Mouse (Mus musculus) erythroblast, adult 5-6 weeks (primary cell): ENCODE data around the gene Smarca1. TPM values are rescaled to one million over a fixed set of nuclear protein-coding genes. Genes with fewer than 3 reads are reported as not detected.

Experiments
- ATAC-seq: replicated peaks from 2 replicates; pipeline ENCODE4 v1.8.0; 2016; ENCODE audit warnings: moderate number of reproducible peaks, mild to moderate bottlenecking, moderate TSS enrichment, inconsistent platforms; ENCODE audit not compliant: poor library complexity, low FRiP score, severe bottlenecking
- total RNA-seq, 2 experiments: library from RNA; stranded (forward) in 1 of 2; stranded (reverse) in 1 of 2; fragments of 150-400 nt in 1 of 2; fragments of 200-764, 138-1000 nt in 1 of 2; gene quantifications; 2 replicates each; pipeline versions ENCODE4 v1.2.3 to v1.2.4; 2015 to 2017; ENCODE audit warnings: low replicate concordance in 2 of 2

The Smarca1 gene
- total RNA-seq, 2 experiments from 2014 or later, result not detected

DNA sequence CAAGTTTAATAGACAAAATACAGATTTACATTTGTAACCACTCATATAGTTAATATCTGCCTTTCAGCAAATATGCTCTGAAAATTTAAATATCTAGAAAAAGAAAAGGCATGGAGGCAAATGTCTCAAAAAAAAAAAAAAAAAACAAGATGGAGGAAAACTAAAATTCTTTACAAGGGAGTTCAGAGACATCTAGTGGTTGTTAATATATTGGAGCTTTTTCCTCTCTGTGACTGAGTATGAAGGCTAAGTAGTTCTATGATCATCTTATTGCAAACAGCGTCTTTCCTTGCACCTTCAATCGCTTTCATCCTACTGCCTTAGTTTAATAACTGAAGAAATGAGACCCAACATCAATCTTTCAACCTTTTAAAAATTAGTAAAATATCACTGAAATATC is 72.2 kb downstream of the Smarca1 start:
- ATAC-seq, result no peak

DNA sequence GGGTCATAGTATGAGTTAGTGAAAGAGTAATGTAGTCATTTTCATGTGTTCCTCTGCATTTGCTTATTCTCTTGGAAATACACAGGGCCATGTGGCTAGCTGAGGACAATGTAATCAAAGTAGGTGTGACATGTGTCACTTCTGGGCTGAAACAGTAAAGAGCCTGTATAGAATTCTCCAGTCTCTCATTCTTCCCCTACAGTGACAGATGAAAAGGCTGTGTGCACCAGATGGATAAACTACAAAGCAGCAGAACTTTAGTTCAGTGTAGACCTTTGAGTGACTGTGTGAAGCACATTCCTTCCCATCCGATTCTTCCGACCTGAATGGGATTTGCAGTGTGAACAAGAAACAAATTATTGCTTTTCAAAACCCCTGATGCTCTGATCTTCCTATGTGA is 84.1 kb downstream of the Smarca1 start:
- no peak for ATAC-seq

DNA sequence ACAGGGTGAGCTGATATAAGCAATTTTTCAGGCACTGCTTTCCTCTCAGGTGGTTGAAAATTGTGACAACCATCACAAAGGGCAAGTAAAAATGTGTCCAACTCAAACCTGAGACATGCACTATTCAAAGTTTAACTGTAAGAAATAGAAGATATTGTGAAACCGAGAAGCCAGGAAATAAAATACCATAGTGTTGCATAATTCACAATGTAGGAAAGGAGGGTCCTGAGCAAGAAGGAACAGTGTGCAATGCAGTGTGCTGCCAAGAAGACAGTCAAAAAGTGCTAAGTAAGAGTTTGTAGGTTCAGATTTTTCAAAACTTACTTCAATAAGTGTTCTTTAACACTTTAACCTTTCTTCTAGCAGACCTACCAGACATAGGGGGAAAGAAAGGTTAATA is 128.3 kb downstream of the Smarca1 start:
- ATAC-seq, result no peak

DNA sequence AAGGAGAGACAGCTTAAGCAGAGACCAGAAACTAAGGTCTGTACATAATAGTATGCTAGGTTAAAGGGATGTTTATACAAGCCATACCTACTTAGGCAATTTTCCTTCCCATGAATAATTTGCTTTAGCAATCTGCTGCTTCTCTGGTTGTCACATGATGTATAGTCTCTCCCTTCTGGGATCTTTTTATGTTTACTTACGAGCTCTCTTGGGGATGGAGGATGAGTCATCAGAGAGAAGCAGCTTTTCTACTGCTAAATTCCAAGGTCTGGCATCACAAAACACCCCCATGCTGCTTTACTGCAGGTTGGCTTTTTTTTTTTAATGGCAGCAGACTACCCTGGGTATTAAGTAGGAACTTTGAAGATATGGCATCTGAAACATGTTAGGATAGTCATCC is 132.6 kb downstream of the Smarca1 start:
- no peak for ATAC-seq

Other genes with a start within 250 kb of the Smarca1 start
- gene Ocrl, start 19.4 kb upstream of the Smarca1 start, total RNA-seq (2015; ENCODE audit: low replicate concordance), result 20.5 and 22.1 TPM in 2 replicates
- gene Ocrl, start 19.4 kb upstream of the Smarca1 start, total RNA-seq (2017; ENCODE audit: low replicate concordance), result 3.1 and 4.0 TPM in 2 replicates
- not detected in 2 replicates for gene Apln, start 141.9 kb upstream of the Smarca1 start, total RNA-seq (2015; ENCODE audit: low replicate concordance)
- 0.28 TPM in 1 of 2 replicates, not detected in the other for gene Apln, start 141.9 kb upstream of the Smarca1 start, total RNA-seq (2017; ENCODE audit: low replicate concordance)
- not detected in 2 replicates for gene Xpnpep2, start 215.8 kb upstream of the Smarca1 start, total RNA-seq (2015; ENCODE audit: low replicate concordance)
- 0.56 TPM in 1 of 2 replicates, not detected in the other for gene Xpnpep2, start 215.8 kb upstream of the Smarca1 start, total RNA-seq (2017; ENCODE audit: low replicate concordance)